Mouse (Mus musculus) heart, embryonic 12.5 days (tissue): ENCODE results near the gene Fbxw8. TPM values are rescaled to one million over a fixed set of nuclear protein-coding genes. Genes with fewer than 3 reads are reported as not detected.

Experiments
- ATAC-seq: fragments of 200-750 bp; cut with Nextera tagmentation; 2 replicates; pipeline ENCODE4 v1.8.0; 2017; ENCODE audit warnings: moderate TSS enrichment, moderate library complexity; ENCODE audit not compliant: insufficient number of reproducible peaks, low FRiP score
- H3K27ac ChIP-seq: fragments of 300-500 bp; sonication (generic); 2 replicates; pipeline ENCODE4 v1.5.1; 2016; ENCODE audit warnings: mild to moderate bottlenecking, moderate library complexity; ENCODE audit not compliant: poor library complexity, severe bottlenecking
- H3K27me3 ChIP-seq: fragments of 300-500 bp; sonication (generic); replicated peaks from 2 replicates; pipeline ENCODE4 v1.6.1; 2016; ENCODE audit warnings: mild to moderate bottlenecking, moderate library complexity
- H3K36me3 ChIP-seq: fragments of 300-500 bp; sonication (generic); 2 replicates; pipeline ENCODE4 v1.6.1; 2016; ENCODE audit warnings: mild to moderate bottlenecking, moderate library complexity
- H3K4me1 ChIP-seq: fragments of 300-500 bp; sonication (generic); replicated peaks from 2 replicates; pipeline ENCODE4 v1.6.1; 2016; ENCODE audit warnings: mild to moderate bottlenecking
- H3K4me2 ChIP-seq: fragments of 300-500 bp; sonication (generic); 2 replicates; pipeline ENCODE4 v1.6.1; 2016; ENCODE audit warnings: mild to moderate bottlenecking, moderate library complexity
- H3K4me3 ChIP-seq: fragments of 300-500 bp; sonication (generic); 2 replicates; pipeline ENCODE4 v1.5.1; 2016; ENCODE audit warnings: mild to moderate bottlenecking
- H3K9ac ChIP-seq: fragments of 300-500 bp; sonication (generic); 2 replicates; pipeline ENCODE4 v1.6.1; 2016; ENCODE audit warnings: mild to moderate bottlenecking, moderate library complexity
- H3K9me3 ChIP-seq: fragments of 300-500 bp; sonication (generic); replicated peaks from 2 replicates; pipeline ENCODE4 v1.6.1; 2016; ENCODE audit warnings: mild to moderate bottlenecking, moderate library complexity
- WGBS: fragments of 180-500 bp; shearing (Covaris S2); methylation state at CpG from one replicate; pipeline ENCODE4 v1.1.7; 2016; 5-methylcytosine and 5-hydroxymethylcytosine counted together
- polyA plus RNA-seq: library from polyadenylated mRNA; unstranded; fragments of >200 nt; fragmentation: Nextera tagmentation; extraction: Ambion mirVana; gene quantifications from 2 replicates; pipeline ENCODE4 v1.2.1, GENCODE M21; 2016

Fbxw8 gene
- polyA plus RNA-seq = 36.6 and 38.9 TPM in 2 replicates

DNA sequence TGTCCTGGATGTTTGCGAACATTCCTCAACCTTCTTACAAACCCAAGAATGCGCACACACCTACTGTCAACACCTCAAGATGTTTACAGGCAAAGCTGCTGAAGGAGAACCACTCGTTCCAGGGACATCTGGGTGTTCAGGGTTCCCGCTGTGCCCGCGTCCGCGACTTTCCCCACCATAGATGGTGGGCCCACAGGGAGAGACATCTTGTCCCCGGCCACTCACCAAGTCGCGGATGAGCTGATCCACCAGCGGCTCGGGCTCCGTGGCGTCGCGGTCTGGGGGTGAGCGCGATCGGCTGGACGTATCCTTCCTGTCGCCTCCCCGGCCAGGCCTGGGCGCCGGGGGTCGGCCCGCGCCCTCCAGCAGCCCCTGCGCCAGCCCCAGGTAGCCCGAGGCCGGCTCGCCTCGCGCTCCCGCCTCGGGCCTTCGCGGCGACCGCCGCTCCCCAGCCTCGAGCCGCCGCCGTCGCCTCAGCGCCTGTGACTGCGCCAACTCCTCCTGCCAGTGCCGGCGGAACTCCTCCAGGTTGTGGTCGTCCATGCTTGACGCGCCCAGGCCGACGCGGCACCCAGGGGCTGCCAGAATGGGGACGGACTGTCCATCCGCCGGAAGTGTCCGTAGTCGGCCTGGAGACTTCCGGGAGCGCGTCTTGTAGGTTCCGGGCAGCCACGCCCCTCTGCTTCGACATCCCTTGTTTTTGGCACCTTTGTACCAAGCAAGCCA is at the start of gene Fbxw8:
Gene Fbxw8, minus strand, starts transcription at position 626 of the 726 bp plus-strand sequence.
- Histone ChIP-seq H3K36me3 (peaks cover 13% of the 10 kb centered on the region), H3K27ac (peak within 1 kb of the TSS; percentile 60), H3K4me2 (peak within 1 kb of the TSS; percentile 92), H3K27me3 (0 out of 2 replicates have a peak, but pooled peaks cover 4% of the 10 kb centered on the region), H3K9me3 (no peaks in the 10 kb centered on the region), H3K4me1 (peaks cover 40% of the 10 kb centered on the region), H3K4me3 (peak within 1 kb of the TSS; percentile 82), H3K9ac (peak within 1 kb of the TSS; percentile 90)
- ATAC-seq = peak; percentile 84
- WGBS = under 1% methylated on average over 67 of the region's 67 CpGs

DNA sequence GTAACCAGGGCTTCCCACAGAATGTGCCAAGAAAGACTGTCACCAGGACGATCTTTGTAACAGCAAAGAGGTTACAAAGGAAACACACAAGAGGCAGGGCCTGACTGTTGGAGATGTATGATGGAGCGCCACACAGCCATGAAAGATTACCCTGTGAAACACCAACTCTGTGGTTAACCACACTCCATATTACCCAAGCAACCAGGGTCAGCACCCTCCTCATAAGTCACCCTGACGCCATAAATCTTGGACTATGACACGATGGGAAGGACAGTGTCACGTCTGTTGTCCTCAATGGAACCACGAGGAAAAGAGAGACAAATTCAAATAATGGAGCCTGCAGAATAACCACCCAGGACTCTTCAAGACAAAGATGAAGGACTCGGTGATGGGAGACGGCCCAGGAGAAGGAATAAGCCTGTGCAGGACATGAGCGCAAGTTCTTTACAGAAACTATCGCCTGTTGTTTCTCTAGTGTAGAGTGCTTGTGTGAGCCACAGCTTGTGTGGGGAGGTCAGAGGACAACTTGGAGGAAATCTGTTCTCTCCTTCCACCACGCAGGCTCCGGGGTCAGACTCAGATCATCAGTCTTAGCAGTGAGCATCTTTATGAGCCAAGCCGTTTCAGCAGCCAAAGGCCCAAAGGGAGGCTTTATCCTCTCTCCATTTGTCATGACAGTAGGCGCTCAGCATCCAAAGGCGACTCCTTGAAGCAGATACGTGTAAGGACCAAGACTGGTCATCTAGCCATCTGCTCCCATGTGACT is 49.6 kb upstream of the Fbxw8 start:
- Histone ChIP-seq H3K4me1 (no peaks in the 10 kb centered on the region), H3K9ac (no peak overlapping the region), H3K36me3 (no peaks in the 10 kb centered on the region), H3K4me2 (no peak overlapping the region), H3K9me3 (no peaks in the 10 kb centered on the region), H3K4me3 (no peak overlapping the region), H3K27me3 (no peaks in the 10 kb centered on the region; the same call in none of the 2 replicates), H3K27ac (no peak overlapping the region)
- ATAC-seq = no peak
- WGBS = 80% methylated on average over 16 of the region's 16 CpGs

DNA sequence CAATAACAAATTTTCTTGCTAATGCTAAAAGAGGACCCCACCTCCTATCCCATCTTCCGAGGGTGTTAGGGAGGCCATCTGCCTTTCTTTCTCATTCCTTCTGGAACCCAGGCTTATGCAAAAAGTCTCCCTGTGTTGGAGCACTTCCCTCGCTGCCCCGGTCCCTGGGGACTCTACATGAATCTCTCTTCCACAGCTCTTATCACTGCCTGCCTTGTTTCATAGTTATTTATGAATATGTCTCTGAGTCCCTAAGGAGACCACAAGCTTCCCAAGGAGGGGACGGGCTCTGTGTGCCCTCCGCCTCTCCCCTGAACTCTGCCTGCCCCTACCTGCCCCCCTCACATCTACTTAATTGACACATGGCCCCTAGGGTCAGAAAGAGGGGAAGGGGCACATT is 44.4 kb upstream of the Fbxw8 start:
- Histone ChIP-seq H3K9me3 (no peaks in the 10 kb centered on the region), H3K27ac (no peak overlapping the region), H3K9ac (no peak overlapping the region), H3K4me1 (no peaks in the 10 kb centered on the region), H3K4me3 (no peak overlapping the region), H3K4me2 (no peak overlapping the region), H3K27me3 (peaks cover 2% of the 10 kb centered on the region; the same call in 1 of the 2 replicates), H3K36me3 (no peaks in the 10 kb centered on the region)
- ATAC-seq = no peak
- 64% methylated on average over 5 of the region's 5 CpGs for WGBS

DNA sequence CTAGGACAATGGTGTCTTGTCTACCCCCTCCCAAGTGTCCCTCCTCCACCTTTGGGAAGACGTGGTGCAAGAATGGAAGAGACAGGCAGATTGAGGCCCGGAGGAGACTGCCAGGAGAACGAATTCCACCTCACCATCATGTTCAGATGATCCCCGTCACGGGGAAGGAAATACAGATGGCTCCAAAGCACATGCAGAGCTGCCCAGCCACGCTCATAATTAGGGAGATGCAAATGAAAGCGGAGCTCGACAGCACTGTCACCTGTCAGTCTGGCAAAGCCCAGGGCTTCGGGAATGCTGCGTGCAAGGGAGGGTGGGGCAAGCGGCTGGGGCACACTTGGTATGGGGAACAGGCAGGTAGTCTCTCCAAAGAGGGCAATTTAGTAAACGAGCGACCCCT is 42.2 kb upstream of the Fbxw8 start:
- WGBS = 74% methylated on average over 13 of the region's 13 CpGs

DNA sequence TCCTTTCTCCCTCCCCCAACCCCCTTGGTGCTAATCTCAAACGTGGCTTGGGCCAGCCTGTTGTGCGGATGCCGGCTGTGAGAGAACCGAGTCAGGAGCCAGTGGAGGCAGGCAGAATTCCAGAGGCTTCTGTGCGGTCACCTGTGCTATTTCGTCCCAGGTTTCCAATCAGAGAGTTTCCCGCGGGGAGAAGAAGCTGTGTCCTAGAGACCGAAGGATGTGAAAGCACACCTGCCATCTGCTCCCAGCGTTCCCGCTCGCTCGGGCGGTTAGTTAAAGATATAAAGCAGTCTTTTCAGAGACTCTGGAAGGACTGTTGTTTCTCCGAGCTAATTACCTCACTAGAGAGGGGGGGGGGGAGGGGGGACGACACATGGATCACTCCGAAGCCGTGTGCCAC is 37.0 kb upstream of the Fbxw8 start:
- H3K4me2 ChIP-seq = no peak overlapping the region
- no peak for ATAC-seq
- H3K27me3 ChIP-seq = peaks cover 72% of the 10 kb centered on the region
- no peaks in the 10 kb centered on the region for H3K36me3 ChIP-seq
- H3K27ac ChIP-seq = no peak overlapping the region
- no peak overlapping the region for H3K4me3 ChIP-seq
- no peak overlapping the region for H3K9ac ChIP-seq
- H3K9me3 ChIP-seq = no peaks in the 10 kb centered on the region
- WGBS = 32% methylated on average over 18 of the region's 18 CpGs
- H3K4me1 ChIP-seq = peaks cover 5% of the 10 kb centered on the region

More for the DNA sequence above, 42.2 kb upstream of the Fbxw8 start:
- Histone ChIP-seq H3K27me3 (peaks cover 24% of the 10 kb centered on the region), H3K4me3 (no peak overlapping the region), H3K9ac (no peak overlapping the region), H3K36me3 (no peaks in the 10 kb centered on the region), H3K4me1 (peaks cover under 1% of the 10 kb centered on the region; the same call in 1 of the 2 replicates), H3K27ac (no peak overlapping the region), H3K4me2 (no peak overlapping the region), H3K9me3 (no peaks in the 10 kb centered on the region)
- ATAC-seq = no peak

DNA sequence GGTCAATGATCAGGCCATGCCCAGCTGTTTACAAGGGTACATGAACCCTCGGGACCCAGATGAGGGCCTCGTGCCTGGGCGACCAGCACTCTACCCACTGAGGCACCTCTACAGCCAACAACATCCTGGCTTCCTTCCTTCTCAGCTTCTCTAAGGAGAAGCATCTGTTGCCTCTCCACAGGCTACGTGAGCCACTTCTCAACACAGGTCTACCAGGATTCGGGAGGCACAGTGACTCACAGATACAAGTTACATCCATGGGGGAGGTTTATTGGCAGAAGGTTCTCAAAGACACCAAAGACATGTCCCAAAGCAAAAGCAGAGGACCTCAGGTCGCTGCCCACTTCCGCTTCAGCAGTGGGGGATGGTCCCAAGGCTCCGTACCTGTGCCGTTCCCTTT is 35.2 kb upstream of the Fbxw8 start:
- H3K27ac ChIP-seq = no peak overlapping the region
- peaks cover 5% of the 10 kb centered on the region for H3K4me1 ChIP-seq
- no peak for ATAC-seq
- H3K36me3 ChIP-seq = no peaks in the 10 kb centered on the region
- 70% methylated on average over 9 of the region's 9 CpGs for WGBS
- no peak overlapping the region for H3K9ac ChIP-seq
- H3K27me3 ChIP-seq = peaks cover 75% of the 10 kb centered on the region
- no peak overlapping the region for H3K4me2 ChIP-seq
- H3K4me3 ChIP-seq = no peak overlapping the region
- no peaks in the 10 kb centered on the region for H3K9me3 ChIP-seq

DNA sequence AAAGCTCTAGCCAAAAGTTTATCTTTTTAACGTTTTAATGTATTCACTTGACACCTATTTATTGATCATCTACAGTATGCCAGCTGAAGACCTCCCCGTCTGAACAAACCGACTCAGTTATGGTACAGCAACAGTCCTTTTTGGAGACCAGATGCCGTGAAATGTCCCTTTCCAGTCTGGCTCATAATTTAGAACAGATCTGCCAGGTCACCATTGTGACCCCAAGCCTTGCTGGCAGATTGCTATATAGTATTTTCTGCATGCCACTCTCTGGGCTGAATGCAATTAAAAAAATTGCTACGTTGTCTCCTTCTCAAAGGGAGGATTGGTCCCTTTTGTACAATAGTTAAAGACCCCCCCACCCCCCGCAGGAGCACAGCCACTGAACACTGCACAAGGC is 33.1 kb upstream of the Fbxw8 start:
- peaks cover 62% of the 10 kb centered on the region for H3K27me3 ChIP-seq

DNA sequence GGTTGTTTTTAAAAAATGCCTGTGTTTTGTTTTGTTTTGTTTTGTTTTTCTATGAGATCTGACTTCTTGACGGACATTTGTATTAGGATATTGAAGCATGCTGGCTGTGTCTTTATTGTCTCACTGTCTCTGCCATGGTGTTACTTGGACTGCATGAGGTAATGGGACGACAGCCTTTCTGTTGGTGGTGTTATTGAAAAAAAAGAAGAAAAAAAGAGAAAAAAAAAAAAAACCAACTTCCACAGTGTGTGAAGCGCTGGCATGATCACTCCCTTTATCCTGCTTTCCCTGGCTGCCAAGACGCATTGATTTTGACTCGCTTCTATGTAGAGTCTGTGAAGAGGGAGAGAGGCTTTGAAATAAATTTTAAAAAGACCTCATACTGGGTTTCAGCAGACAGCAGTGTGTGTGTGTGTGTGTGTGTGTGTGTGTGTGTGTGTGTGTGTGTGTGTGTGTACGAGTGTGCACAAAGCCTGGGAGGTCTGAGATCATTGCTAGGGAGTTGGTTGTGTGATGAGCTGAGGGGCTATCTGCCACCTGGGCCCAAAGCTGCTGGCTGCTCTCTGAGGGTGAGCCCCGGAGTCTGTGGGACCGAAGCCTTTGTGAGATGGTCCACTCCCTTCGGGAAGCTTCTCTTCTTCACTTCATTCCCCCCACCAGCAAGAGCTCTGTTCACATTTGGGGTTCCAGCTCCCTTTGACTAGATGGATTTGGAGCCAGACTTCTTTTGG is 31.8 kb upstream of the Fbxw8 start:
- WGBS = 74% methylated on average over 9 of the region's 9 CpGs
- no peak overlapping the region for H3K27ac ChIP-seq
- no peaks in the 10 kb centered on the region for H3K9me3 ChIP-seq
- H3K9ac ChIP-seq = no peak overlapping the region
- ATAC-seq = no peak
- no peaks in the 10 kb centered on the region for H3K36me3 ChIP-seq
- no peak overlapping the region for H3K4me2 ChIP-seq
- peaks cover under 1% of the 10 kb centered on the region for H3K4me1 ChIP-seq
- peaks cover 51% of the 10 kb centered on the region for H3K27me3 ChIP-seq
- no peak overlapping the region for H3K4me3 ChIP-seq

More for the DNA sequence above, 33.1 kb upstream of the Fbxw8 start:
- H3K27ac ChIP-seq = no peak overlapping the region
- ATAC-seq = no peak
- no peak overlapping the region for H3K9ac ChIP-seq
- H3K4me3 ChIP-seq = no peak overlapping the region
- WGBS = 65% methylated on average over 6 of the region's 6 CpGs
- H3K36me3 ChIP-seq = no peaks in the 10 kb centered on the region
- H3K4me2 ChIP-seq = no peak overlapping the region
- peaks cover 5% of the 10 kb centered on the region for H3K4me1 ChIP-seq
- no peaks in the 10 kb centered on the region for H3K9me3 ChIP-seq

DNA sequence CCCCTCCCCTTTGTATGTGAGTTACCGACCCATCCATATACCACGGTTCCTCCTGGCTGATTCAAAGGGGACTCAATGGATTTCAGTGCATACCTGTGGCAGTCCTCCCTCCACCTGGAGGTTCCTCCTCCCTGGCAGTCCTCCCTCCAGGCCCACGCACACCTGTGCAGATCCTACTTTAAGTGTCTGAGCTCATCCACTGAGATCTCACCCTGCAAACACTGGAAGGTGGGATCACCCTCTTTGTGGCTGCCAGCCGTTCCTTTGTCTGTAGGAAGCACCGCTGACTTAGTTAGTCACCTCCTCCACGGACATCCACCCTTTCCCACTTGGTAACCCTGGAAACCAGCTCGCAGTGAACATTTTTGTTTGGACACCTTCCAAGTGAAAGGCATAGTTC is 22.4 kb upstream of the Fbxw8 start:
- 69% methylated on average over 7 of the region's 7 CpGs for WGBS
- ATAC-seq = no peak
- no peak overlapping the region for H3K4me3 ChIP-seq
- H3K27me3 ChIP-seq = peaks cover 55% of the 10 kb centered on the region
- peaks cover 10% of the 10 kb centered on the region; the same call in 1 of the 2 replicates for H3K4me1 ChIP-seq
- no peak overlapping the region for H3K4me2 ChIP-seq
- no peaks in the 10 kb centered on the region for H3K36me3 ChIP-seq
- H3K9me3 ChIP-seq = peaks cover 6% of the 10 kb centered on the region; the same call in 1 of the 2 replicates
- H3K27ac ChIP-seq = no peak overlapping the region
- no peak overlapping the region for H3K9ac ChIP-seq

DNA sequence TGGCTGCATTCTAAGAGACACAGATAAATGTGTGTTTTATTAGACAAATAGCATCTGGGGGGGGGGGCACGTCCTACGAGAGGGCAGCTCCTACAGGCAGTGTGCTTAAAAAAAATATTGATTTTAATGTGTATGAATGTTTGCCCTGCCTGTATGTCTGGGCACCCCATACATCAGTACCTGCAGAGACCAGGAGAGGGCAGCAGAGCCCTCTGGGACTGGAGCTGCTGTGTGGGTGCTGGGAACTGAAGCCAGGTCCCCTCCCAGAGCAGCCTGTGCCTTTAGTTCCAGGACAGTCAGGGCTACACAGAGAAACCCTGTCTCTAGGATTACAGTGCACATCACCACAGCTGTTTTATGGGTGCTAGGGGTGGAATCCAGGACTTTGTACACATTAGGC is 19.9 kb upstream of the Fbxw8 start:
- H3K27ac ChIP-seq = no peak overlapping the region
- peak overlapping the region; percentile 69 for H3K4me2 ChIP-seq
- no peaks in the 10 kb centered on the region for H3K36me3 ChIP-seq
- H3K4me3 ChIP-seq = no peak overlapping the region
- H3K9ac ChIP-seq = no peak overlapping the region
- H3K4me1 ChIP-seq = peaks cover 25% of the 10 kb centered on the region
- peaks cover 6% of the 10 kb centered on the region; the same call in 1 of the 2 replicates for H3K9me3 ChIP-seq
- ATAC-seq = no peak
- 28% methylated on average over 2 of the region's 2 CpGs for WGBS
- peaks cover 72% of the 10 kb centered on the region for H3K27me3 ChIP-seq
